Mouse (Mus musculus) gastrocnemius, postnatal 14 days (tissue): ENCODE results near the gene Rbm5. TPM values are rescaled to one million over a fixed set of nuclear protein-coding genes. Genes with fewer than 3 reads are reported as not detected.

ENCODE experiments used
- DNase-seq: peaks from one replicate; pipeline ENCODE4 v3.0.0; 2021; ENCODE audit warnings: mixed read lengths
- intact Hi-C: fragments of 180-260 bp; cut with DNase I; formaldehyde crosslinking; loops from one replicate; pipeline ENCODE4 v1.15.1; 2025; ENCODE audit warnings: low total_unique reads
- total RNA-seq, 2 experiments: library from RNA; stranded (reverse); gene quantifications; 2 replicates each; pipeline ENCODE4 v1.2.3; 2021

The Rbm5 gene
- total RNA-seq, 2 experiments from 2014 or later = 30.9 to 40.5 TPM

DNA sequence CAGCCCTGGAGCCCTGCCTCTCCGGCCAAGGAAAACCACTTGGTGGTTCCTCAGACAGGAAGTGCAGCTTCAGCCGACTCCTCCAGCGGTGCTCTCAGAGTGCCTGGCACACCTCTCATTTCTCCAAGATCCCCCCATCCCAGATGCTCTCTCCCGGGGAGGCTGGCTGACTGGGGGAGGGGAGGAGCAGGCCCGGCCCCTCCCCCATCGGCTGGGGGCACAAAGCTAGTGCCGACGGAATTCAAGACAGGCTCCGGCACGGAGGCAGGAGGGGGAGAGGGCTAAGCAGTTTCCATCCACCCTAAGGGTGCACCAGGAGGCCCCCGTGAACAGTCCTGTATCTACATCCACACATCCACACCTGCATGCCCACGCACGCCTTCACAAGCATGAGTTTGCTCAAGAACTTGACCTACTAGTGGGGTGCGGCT lies 64.0 kb downstream of the Rbm5 start:
- intact Hi-C loops = no loop called here
- DNase-seq = no peak

DNA sequence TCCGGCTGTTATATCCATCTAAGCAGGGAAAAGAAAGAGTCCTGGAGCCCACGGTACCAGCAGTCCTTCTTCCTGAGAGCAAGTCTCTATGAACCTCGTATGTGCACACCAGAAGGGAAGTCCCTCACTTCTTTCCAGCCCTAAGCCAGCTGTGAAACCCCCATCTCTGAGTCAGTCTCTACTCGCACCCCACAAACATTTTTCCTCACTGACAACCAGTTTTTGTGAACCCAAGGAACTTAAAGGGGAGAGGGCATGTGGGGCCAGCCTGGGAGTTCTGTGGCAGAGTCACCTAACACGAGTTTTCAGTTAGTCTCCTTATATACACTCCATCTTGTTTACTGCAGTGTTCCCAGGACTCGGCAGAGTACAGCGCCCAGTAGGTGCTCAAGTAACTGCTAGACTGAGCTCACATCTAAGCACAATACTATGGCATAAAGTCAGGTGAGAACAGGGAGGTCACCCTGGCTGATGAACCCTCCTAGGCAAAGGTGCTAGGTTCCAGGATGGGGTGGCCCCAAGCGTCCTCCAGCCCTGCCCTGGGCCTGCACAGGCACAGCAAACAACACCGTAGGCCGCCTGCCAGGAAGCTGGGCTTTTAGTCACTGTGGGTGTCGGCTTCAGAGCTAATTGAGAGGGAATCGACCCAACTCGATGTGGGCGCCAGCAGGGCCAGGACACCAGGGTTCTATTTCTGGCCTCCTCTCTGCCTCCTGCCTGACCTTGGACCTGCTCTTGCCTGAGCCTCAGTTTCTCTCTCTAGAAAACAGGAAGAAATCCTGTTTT lies 67.3 kb downstream of the Rbm5 start:
- intact Hi-C loops = no loop called here
- peak; percentile 84 for DNase-seq

DNA sequence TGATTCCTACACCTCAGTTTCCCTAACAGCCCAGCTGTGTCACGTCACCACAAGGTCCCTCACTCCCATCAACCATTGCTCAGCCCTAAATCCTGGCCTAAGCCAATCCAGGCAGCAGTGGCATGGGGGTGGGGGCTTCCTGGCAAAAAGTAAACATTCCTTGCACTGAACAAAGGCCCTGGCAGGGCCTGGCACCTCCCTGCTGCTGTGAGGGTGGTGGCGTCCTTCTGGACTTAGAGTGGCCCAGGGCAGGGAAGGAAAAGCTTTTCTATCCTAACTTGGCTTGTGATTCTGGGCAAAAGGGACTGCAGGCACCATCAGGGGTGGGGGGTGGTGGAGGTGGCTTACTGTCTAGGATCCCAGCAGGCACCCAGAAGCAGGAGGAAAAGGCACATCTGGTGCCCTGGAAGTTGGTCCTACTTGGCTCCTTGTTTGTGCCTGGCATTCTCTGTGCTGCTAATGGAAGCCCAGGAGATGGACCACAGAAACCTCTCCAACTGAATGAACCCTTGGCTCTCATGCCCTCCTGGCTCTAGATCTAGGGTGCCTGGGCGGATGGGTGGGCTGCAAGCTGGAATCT lies 68.1 kb downstream of the Rbm5 start:
- intact Hi-C loops = no loop called here
- no peak for DNase-seq

DNA sequence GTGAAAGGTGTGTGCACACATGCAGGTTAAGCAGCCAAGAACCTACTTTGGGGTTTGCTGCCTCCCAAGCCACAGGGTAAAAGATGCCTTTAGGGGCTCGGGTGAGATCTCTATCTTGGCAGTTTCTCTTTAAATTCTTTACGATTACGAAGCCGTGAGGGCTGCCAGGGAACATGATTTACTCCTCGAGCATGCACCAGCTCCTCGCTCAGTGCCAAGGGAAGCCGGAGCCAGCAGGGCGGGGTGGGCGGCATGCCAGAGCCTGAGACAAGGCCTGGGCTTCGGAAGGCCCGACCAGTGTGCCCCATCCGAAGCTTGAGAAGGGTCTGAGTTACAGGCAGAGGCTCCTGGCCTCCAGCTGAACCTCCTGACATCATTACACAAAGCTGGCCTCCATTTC lies 69.2 kb downstream of the Rbm5 start:
- DNase-seq = peak; percentile 83
- intact Hi-C loops = no loop called here

DNA sequence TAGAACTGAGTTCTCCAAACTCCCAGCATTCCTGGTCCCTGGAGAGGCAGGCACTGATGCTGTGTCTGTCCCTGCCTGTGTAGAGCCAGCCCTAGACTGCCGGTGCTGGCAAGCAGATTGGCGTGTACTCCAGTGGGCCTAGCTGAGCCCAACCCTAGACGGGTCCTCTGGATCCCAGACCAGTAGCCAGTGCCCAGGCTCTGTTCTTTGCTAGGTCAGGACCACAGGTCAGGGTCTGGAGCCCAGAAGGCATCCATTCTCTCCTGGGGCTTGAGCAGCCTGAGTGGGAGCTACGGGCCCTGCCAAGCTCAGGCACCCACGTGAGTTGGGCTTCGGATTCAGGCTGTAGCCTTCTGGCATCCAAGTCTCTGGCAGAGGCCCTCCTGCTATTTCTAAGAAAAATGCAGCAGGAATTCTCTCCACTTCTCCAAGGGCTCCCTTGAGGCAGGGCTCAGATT lies 70.7 kb downstream of the Rbm5 start:
- peak; percentile 61 for DNase-seq
- intact Hi-C loops = no loop called here

DNA sequence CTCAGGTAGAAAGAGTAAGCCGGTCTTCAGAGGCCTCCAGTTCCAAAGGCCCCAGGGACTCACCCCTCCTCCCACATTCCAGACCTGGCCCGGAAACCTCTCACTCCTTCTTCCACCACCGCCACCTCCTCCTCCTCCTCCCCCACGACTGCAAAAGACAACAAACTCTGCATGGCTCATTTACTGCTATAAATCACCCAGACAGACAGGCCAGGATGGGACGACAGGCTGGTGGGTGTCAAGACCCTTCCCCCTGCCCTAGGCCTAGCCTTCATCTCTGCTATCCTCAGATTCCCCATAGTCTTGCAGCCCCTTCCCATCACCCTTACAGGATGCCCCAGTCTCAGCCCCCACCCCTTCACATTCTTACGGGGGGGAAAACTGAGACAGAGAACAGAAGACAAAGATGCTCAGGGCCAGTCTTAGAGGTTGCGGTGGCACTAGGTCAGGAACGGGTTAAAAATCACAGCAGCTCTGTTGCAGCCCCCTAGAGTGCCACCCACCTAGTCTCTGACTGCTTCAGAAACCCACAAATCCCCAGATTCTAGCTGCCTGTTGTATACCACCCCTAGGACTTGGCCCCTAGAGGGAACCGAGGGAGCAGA lies 71.3 kb downstream of the Rbm5 start:
- DNase-seq = no peak
- intact Hi-C loops = no loop called here

DNA sequence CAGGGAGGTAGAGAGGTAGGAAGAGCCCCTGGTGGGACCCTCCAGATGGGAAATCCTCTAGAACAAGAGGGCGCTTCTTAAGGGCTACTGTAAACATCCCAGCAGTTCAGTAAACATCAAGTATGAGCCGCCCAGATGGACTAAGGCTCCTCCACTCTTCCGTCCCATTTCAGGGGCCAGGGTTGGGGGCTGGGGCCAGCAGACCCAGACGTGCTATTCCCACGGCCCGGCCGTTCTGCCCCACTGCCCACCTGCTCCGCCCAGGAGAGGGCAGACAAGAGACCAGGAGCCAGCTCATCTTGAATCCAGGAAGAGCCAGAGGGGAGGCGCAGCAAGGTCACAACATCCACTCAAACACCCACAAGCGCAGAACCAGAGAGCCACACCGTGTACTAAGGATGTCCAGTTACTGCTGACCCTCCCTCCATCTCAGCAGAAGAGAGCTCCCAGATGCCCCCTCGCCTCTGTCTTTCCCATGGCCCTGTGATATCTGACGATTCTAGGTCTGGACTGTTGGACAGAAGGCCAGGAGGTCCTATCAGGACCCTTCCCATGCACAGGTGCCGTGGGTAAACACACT lies 72.1 kb downstream of the Rbm5 start:
- no peak for DNase-seq
- intact Hi-C loops = no loop called here

DNA sequence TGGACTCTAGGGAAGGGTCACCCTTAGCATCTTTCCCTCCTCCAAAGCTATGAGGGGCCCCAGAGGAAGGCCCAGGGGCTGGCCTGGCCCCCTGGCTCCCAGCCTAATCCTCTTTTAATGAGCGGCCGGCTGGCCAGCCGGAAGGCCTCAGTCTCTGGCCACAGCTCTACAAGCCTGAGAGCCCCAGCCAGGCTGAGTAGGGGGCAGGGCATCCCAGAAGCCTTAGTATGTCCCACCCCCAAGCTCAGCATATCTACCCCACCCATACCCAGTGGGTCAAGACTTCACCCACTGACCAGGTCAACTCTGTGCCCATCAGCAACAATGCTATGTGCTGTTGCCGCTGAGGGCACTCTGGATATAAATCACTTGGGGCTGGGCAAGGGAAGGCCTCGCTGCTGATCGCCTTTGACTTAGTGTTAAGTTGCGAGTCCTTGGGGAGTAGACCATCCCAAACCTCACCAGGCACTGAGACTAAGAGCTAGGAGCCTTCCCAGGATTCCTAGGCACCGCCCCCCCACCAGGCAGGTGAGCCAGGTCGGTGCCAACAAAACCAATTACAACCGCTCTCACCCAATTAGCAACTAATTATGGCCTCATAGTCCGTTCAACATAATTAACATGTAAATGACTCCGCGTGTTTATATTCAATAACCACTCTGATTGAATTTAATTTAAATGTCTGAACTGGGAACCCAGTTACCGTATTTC lies 72.8 kb downstream of the Rbm5 start:
- no peak for DNase-seq
- intact Hi-C loops = no loop called here

DNA sequence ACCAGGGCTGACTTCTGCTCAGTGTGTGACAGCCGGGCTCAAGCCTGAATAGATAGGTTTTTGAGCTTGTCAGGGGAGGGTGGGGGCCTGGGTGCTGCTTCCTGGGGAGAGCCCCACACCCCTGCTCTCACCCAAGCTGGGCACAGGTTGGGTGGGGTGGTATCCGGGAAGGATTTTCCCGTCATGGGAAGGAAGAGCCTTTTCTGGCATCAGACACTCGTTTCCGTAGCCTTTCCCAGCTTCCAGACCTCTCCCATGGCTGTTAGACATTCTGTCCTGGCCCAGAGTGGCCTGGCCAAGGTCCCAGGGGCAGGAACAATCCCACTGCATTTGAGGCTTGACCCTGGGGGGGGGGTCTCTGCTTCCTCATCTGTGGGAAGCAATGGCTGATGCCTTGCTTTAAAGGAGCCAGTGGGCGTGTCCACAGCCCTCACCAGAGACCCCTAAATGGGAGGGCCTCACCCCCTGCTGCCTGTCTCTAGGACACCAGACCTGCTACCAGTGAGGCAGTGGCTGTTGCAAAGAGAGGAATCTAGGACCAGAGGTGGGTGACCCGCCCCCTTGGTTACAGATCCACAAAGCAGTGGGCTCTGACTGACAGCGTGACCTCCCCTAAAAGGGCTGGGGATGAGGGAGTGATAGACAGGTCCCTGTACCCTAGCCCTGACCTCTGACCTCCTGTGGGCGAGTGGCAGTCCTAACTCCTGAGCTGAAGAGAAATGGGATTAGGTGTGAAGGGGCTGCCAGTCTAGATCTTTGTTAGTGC lies 73.8 kb downstream of the Rbm5 start:
- DNase-seq = no peak
- intact Hi-C loops = no loop called here

DNA sequence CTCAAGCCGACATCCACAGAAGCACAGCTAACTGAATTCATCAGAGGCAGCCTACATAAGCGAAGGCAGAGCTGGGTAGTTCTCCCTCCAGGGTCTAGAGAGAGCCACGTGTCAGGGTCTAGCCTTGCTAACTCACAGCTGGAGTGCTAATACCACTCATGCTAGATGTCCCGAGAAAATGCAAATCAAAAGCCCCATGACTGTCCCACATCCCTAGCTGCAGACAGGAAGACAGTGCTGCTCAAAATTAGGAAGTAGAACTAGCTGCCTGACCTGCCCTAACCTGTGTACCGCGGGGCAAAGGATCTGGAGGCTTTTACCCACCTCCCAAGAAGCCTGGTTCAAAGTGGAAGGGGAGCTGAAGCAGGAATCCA lies 74.7 kb downstream of the Rbm5 start:
- intact Hi-C loops = no loop called here

DNA sequence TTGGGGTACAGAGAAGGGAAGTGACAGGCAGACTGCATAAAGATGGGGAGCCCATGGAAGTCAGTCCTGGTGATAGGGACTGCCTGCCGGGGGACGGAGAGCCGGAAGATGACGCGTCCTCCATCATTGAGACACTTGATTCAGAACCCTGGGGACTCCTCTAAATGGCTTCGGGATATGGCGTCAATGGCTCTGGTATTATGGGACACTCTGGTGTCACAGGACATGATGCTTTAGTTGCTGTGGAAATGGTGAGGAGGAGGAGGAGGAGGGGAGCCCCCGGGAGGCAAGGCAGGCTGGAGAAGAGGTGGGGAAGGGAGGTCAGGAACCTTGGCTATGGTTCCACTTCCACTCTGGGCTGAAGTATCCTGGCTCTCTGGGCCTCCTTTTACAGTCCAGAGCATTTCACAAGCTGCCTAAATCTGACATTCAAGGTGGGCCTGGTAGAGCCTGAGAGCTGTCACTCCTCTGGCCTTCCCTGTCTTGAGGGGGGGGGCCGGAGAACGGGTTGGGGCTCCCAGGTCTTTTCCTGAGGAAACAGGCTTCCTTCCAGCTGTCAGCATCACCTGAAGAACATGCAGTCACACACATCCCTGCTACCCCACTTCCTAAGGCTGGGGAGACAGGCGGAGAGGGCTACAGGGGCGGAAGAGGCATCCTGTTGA lies 75.2 kb downstream of the Rbm5 start:
- intact Hi-C loops = no loop called here
- DNase-seq = no peak

More for the DNA sequence above, 74.7 kb downstream of the Rbm5 start:
- no peak for DNase-seq

DNA sequence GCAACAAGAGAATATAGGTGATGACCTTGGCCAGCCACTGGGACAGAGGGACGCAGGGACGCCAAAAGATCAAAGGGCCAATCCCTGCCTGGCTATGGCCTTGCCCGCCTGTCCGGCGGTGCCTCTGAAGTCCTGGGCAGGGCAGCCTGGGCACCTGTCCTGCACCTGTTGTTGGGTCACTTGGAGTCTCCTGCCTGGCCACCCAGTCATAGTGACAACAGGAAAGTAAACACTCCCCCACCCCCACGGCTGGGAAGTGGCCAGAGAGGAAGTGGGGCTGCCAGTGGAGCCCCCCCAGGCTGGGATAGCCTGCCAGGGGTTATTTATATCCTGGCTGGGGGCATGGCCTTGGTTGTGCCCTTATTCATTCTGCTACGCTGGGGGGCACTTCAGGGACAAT lies 76.2 kb downstream of the Rbm5 start:
- DNase-seq = peak; percentile 54
- intact Hi-C loops = no loop called here

DNA sequence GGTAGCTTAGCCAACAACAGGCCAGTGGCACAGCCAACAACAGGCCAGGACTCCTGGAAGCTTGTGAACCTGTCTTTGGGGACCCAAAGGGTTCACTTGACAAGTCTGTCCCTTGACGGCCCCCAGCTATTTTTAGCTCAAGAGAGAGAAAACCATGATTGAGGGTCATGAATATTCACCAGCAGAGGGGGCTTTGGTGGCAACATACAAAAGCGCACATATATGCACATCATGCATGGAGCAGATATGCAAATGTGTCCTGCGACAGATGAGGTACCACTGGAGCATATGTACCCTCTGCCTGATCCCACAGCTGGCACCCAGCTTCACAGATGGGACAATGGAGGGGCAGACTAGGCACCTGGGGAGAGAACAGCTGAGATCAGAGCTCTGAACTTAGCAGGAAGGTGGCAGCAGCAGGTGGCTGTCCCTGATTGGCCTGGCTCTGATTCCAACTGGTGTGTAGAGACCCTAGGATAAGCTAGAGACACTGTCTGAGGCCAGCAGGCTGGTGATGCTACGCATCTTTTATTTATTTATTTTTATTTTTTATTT lies 77.3 kb downstream of the Rbm5 start:
- no peak for DNase-seq
- intact Hi-C loops = no loop called here

DNA sequence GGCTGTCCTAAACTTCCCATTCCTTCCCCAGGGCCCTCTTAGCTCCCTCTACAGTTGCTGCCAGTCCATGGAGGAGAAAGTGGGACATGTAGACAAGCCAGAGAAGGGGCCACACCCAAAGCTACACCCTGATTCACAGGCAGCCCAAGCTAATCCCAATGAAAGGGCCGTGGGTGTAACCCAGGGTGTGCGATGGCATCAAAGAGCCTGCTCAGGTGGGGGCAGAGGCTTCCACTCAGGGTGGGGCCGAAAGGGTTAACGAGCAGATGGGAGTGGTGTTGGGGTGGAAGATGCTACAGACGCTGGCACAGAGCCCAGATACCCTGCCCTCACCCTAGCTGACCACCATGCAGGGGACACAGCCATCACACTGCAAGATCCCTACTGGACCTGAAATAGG lies 78.0 kb downstream of the Rbm5 start:
- no peak for DNase-seq
- intact Hi-C loops = no loop called here

DNA sequence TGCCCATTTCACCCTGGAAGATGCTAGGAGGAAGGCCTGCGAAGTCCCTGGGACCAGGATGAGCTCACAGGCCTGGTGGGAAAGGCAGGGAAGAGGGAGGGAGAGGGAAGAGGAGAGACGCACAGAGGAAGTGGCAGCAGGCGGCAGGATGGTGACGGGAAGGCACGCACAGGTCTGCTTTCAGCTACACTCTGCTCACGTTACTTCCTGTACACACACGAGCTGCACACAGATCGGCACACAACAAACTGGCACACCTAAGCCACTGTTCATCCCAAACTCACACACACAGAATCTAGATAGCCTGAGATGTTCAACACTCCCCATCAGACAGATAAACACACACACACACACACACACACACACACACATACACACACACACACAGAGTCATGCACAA lies 80.4 kb downstream of the Rbm5 start:
- intact Hi-C loops = no loop called here

More for the DNA sequence above, 80.4 kb downstream of the Rbm5 start:
- no peak for DNase-seq
